Mouse (Mus musculus): ENCODE results near the gene Tnnt1. TPM values are rescaled to one million over a fixed set of nuclear protein-coding genes. Genes with fewer than 3 reads are reported as not detected.
"Not testable (repeated sequence)": the region's sequence is repeated elsewhere in the genome, so short reads cannot be mapped to it uniquely, and the experiment has no call there.

Gene Tnnt1
- 1 to 10 TPM in 5 of 26 experiments, under 1 TPM in 1, not detected in 20; 0.92 to 2.8 (median 1.8) TPM for total RNA-seq (2018; cell fraction: chromatin; rRNA removed)
- 1 to 10 TPM in 21 of 26 experiments, under 1 TPM in 5; 0.63 to 2.5 (median 1.4) TPM for total RNA-seq (2018; cell fraction: cytosol; rRNA removed)
- 1 to 10 TPM in 10 of 26 experiments, under 1 TPM in 3, not detected in 13; 0.58 to 2.8 (median 1.5) TPM for total RNA-seq (2018; cell fraction: nucleus; rRNA removed)
- 2.4 to 3.6 TPM (median 3.2 TPM) in 3 replicates for polyA plus RNA-seq (2018)

GRCm38 (mm10) chr7:4516332-4517050 is at the start of gene Tnnt1:
Tnnt1 (minus strand) TSS chr7:4516382.
- 74% methylated on average over 2 of the region's 4 CpGs for WGBS (ENCODE audit: missing documents)
- Histone ChIP-seq H3K4me3 (ENCODE audit: inconsistent target) (no peak within 1 kb of the TSS), H3K27ac (no peak within 1 kb of the TSS), H3K79me2 (ENCODE audit: inconsistent target) (no peaks in the 10 kb centered on the region), H3K36me3 (ENCODE audit: inconsistent target) (no peaks in the 10 kb centered on the region)

GRCm38 (mm10) chr7:4562660-4563059 is 46.5 kb upstream of the Tnnt1 start:
- WGBS (ENCODE audit: missing documents): 86% methylated on average over 2 of the region's 3 CpGs
- H3K79me2 ChIP-seq (ENCODE audit: inconsistent target): no peaks in the 10 kb centered on the region
- H3K36me3 ChIP-seq (ENCODE audit: inconsistent target): no peaks in the 10 kb centered on the region
- H3K4me3 ChIP-seq (ENCODE audit: inconsistent target): no peak overlapping the region
- H3K27ac ChIP-seq: no peak overlapping the region

- no peaks in the 10 kb centered on the region for H3K79me2 ChIP-seq (ENCODE audit: inconsistent target)
- 72% methylated on average over 5 of the region's 6 CpGs for WGBS (ENCODE audit: missing documents)
- no peak overlapping the region for H3K4me3 ChIP-seq (ENCODE audit: inconsistent target)
- no peaks in the 10 kb centered on the region for H3K36me3 ChIP-seq (ENCODE audit: inconsistent target)
- no peak overlapping the region for H3K27ac ChIP-seq
Observed at GRCm38 (mm10) chr7:4557167-4557560, 41.0 kb upstream of the Tnnt1 start.

GRCm38 (mm10) chr7:4556256-4557166 is 40.3 kb upstream of the Tnnt1 start:
- H3K36me3 ChIP-seq (ENCODE audit: inconsistent target): no peaks in the 10 kb centered on the region
- no peak overlapping the region for H3K27ac ChIP-seq
- 19% methylated on average over 15 of the region's 15 CpGs for WGBS (ENCODE audit: missing documents)
- H3K4me3 ChIP-seq (ENCODE audit: inconsistent target): no peak overlapping the region
- H3K79me2 ChIP-seq (ENCODE audit: inconsistent target): no peaks in the 10 kb centered on the region

GRCm38 (mm10) chr7:4547221-4547641 is 31.0 kb upstream of the Tnnt1 start, which contains the start of gene Syt5:
Syt5 (minus strand) TSS chr7:4547541.
- 6% methylated on average over 32 of the region's 33 CpGs for WGBS (ENCODE audit: missing documents)
- Histone ChIP-seq H3K79me2 (ENCODE audit: inconsistent target) (no peaks in the 10 kb centered on the region), H3K36me3 (ENCODE audit: inconsistent target) (no peaks in the 10 kb centered on the region), H3K4me3 (ENCODE audit: inconsistent target) (no peak within 1 kb of the TSS), H3K27ac (no peak within 1 kb of the TSS)

GRCm38 (mm10) chr7:4546591-4547131 is 30.5 kb upstream of the Tnnt1 start:
- Histone ChIP-seq H3K36me3 (ENCODE audit: inconsistent target) (no peaks in the 10 kb centered on the region), H3K27ac (no peak overlapping the region), H3K4me3 (ENCODE audit: inconsistent target) (no peak overlapping the region), H3K79me2 (ENCODE audit: inconsistent target) (no peaks in the 10 kb centered on the region)
- WGBS (ENCODE audit: missing documents): 4% methylated on average over 26 of the region's 26 CpGs

- no peak overlapping the region for H3K27ac ChIP-seq
- H3K4me3 ChIP-seq (ENCODE audit: inconsistent target): no peak overlapping the region
- 81% methylated on average over 15 of the region's 15 CpGs for WGBS (ENCODE audit: missing documents)
- no peaks in the 10 kb centered on the region for H3K79me2 ChIP-seq (ENCODE audit: inconsistent target)
- no peaks in the 10 kb centered on the region for H3K36me3 ChIP-seq (ENCODE audit: inconsistent target)
Observed at GRCm38 (mm10) chr7:4546050-4546449, 29.9 kb upstream of the Tnnt1 start.

GRCm38 (mm10) chr7:4542013-4542412 is 25.8 kb upstream of the Tnnt1 start:
- Histone ChIP-seq H3K4me3 (ENCODE audit: inconsistent target) (no peak overlapping the region), H3K36me3 (ENCODE audit: inconsistent target) (no peaks in the 10 kb centered on the region), H3K27ac (no peak overlapping the region), H3K79me2 (ENCODE audit: inconsistent target) (no peaks in the 10 kb centered on the region)
- WGBS (ENCODE audit: missing documents): 55% methylated on average over 17 of the region's 17 CpGs

GRCm38 (mm10) chr7:4541344-4541743 is 25.2 kb upstream of the Tnnt1 start:
- Histone ChIP-seq H3K27ac (no peak overlapping the region), H3K79me2 (ENCODE audit: inconsistent target) (no peaks in the 10 kb centered on the region), H3K4me3 (ENCODE audit: inconsistent target) (no peak overlapping the region), H3K36me3 (ENCODE audit: inconsistent target) (no peaks in the 10 kb centered on the region)
- 82% methylated on average over 5 of the region's 5 CpGs for WGBS (ENCODE audit: missing documents)

GRCm38 (mm10) chr7:4539019-4539418 is 22.8 kb upstream of the Tnnt1 start:
- no peaks in the 10 kb centered on the region for H3K36me3 ChIP-seq (ENCODE audit: inconsistent target)
- H3K4me3 ChIP-seq (ENCODE audit: inconsistent target): no peak overlapping the region
- no peaks in the 10 kb centered on the region for H3K79me2 ChIP-seq (ENCODE audit: inconsistent target)
- H3K27ac ChIP-seq: no peak overlapping the region
- 91% methylated on average over 2 of the region's 2 CpGs for WGBS (ENCODE audit: missing documents)

GRCm38 (mm10) chr7:4537181-4537580 is 21.0 kb upstream of the Tnnt1 start:
- 58% methylated on average over 4 of the region's 4 CpGs for WGBS (ENCODE audit: missing documents)
- Histone ChIP-seq H3K27ac (no peak overlapping the region), H3K36me3 (ENCODE audit: inconsistent target) (no peaks in the 10 kb centered on the region), H3K4me3 (ENCODE audit: inconsistent target) (no peak overlapping the region), H3K79me2 (ENCODE audit: inconsistent target) (no peaks in the 10 kb centered on the region)

- Histone ChIP-seq H3K36me3 (ENCODE audit: inconsistent target) (no peaks in the 10 kb centered on the region), H3K27ac (no peak overlapping the region), H3K79me2 (ENCODE audit: inconsistent target) (no peaks in the 10 kb centered on the region), H3K4me3 (ENCODE audit: inconsistent target) (no peak overlapping the region)
- 96% methylated on average over 4 of the region's 4 CpGs for WGBS (ENCODE audit: missing documents)
Observed at GRCm38 (mm10) chr7:4536369-4536768, 20.2 kb upstream of the Tnnt1 start.

GRCm38 (mm10) chr7:4532005-4532729 is 16.0 kb upstream of the Tnnt1 start, which contains the start of gene Dnaaf3:
Dnaaf3 (minus strand) TSS chr7:4532453.
- Histone ChIP-seq H3K27ac (no peak within 1 kb of the TSS), H3K4me3 (ENCODE audit: inconsistent target) (no peak within 1 kb of the TSS; the same call in 1 of the 2 replicates), H3K79me2 (ENCODE audit: inconsistent target) (no peaks in the 10 kb centered on the region), H3K36me3 (ENCODE audit: inconsistent target) (no peaks in the 10 kb centered on the region)
- 9% methylated on average over 28 of the region's 28 CpGs for WGBS (ENCODE audit: missing documents)

- H3K4me3 ChIP-seq (ENCODE audit: inconsistent target); H3K27ac ChIP-seq; H3K79me2 ChIP-seq (ENCODE audit: inconsistent target); H3K36me3 ChIP-seq (ENCODE audit: inconsistent target): not testable (repeated sequence)
- 100% methylated on average over 4 of the region's 8 CpGs for WGBS (ENCODE audit: missing documents)
Observed at GRCm38 (mm10) chr7:4530166-4530565, 14.0 kb upstream of the Tnnt1 start.
